Mouse (Mus musculus) intestine, embryonic 16.5 days (tissue): ENCODE measurements at regions not wholly inside any gene's neighbourhood (a gene's known extent, or its start where the extent isn't known, plus 50 kb on each side); places are given as distances from the start of the nearest gene placed in this dataset.

Source experiments
- ATAC-seq: fragments of 200-750 bp; cut with Nextera tagmentation; 2 replicates; pipeline ENCODE4 v1.8.0; 2017; ENCODE audit warnings: moderate TSS enrichment, moderate library complexity
- H3K27ac ChIP-seq: fragments of 300-500 bp; sonication (generic); 2 replicates; pipeline ENCODE4 v1.5.1; 2014; ENCODE audit warnings: mild to moderate bottlenecking, low read length
- H3K27me3 ChIP-seq: fragments of 300-500 bp; sonication (generic); replicated peaks from 2 replicates; pipeline ENCODE4 v1.6.1; 2014; ENCODE audit warnings: low read length, control low read depth, mixed read lengths; ENCODE audit not compliant: control insufficient read depth, insufficient read depth
- H3K36me3 ChIP-seq: fragments of 300-500 bp; sonication (generic); 2 replicates; pipeline ENCODE4 v1.6.1; 2014; ENCODE audit warnings: low read length, control low read depth; ENCODE audit not compliant: control insufficient read depth, insufficient read depth
- H3K4me1 ChIP-seq: fragments of 300-500 bp; sonication (generic); 2 replicates; pipeline ENCODE4 v1.6.1; 2014; ENCODE audit warnings: low read length, control low read depth, mixed read lengths; ENCODE audit not compliant: control insufficient read depth, insufficient read depth
- H3K4me2 ChIP-seq: fragments of 300-500 bp; sonication (generic); 2 replicates; pipeline ENCODE4 v1.6.1; 2014; ENCODE audit warnings: low read depth, low read length, control low read depth
- H3K4me3 ChIP-seq: fragments of 300-500 bp; sonication (generic); 2 replicates; pipeline ENCODE4 v1.5.1; 2014; ENCODE audit warnings: mild to moderate bottlenecking, low read length
- H3K9ac ChIP-seq: fragments of 300-500 bp; sonication (generic); 2 replicates; pipeline ENCODE4 v1.6.1; 2014; ENCODE audit warnings: low read depth, low read length
- H3K9me3 ChIP-seq: fragments of 300-500 bp; sonication (generic); 2 replicates; pipeline ENCODE4 v1.6.1; 2016; ENCODE audit warnings: low read length, control low read depth; ENCODE audit not compliant: control insufficient read depth
- WGBS: fragments of 180-500 bp; shearing (Covaris S2); extraction: QIAGEN DNeasy Blood & Tissue Kit; methylation state at CpG from one replicate; pipeline ENCODE4 v1.1.7; 2014; 5-methylcytosine and 5-hydroxymethylcytosine counted together

GRCm38 (mm10) chr4:114665684-114666083 is 155.8 kb upstream of the Gm12830 start:
- peak overlapping the region; percentile 30 for H3K4me3 ChIP-seq
- peaks cover 12% of the 10 kb centered on the region for H3K4me1 ChIP-seq
- no peak overlapping the region for H3K27ac ChIP-seq
- 2% methylated on average over 14 of the region's 14 CpGs for WGBS
- H3K27me3 ChIP-seq = peaks cover 18% of the 10 kb centered on the region
- H3K9me3 ChIP-seq = no peaks in the 10 kb centered on the region
- ATAC-seq = peak; percentile 77
- H3K4me2 ChIP-seq = peak overlapping the region; percentile 53
- H3K36me3 ChIP-seq = no peaks in the 10 kb centered on the region
- H3K9ac ChIP-seq = peak overlapping the region; percentile 48; the same call in 1 of the 2 replicates

- no peaks in the 10 kb centered on the region for H3K9me3 ChIP-seq
- peaks cover 12% of the 10 kb centered on the region for H3K4me1 ChIP-seq
- H3K4me3 ChIP-seq = peak overlapping the region; percentile 31
- no peak overlapping the region for H3K27ac ChIP-seq
- WGBS = 10% methylated on average over 41 of the region's 41 CpGs
- peak; percentile 68 for ATAC-seq
- peak overlapping the region; percentile 25; the same call in 1 of the 2 replicates for H3K9ac ChIP-seq
- H3K36me3 ChIP-seq = no peaks in the 10 kb centered on the region
- peaks cover 18% of the 10 kb centered on the region for H3K27me3 ChIP-seq
- peak overlapping the region; percentile 53 for H3K4me2 ChIP-seq
These were observed 155.1 kb upstream of the Gm12830 start for GRCm38 (mm10) chr4:114666238-114666978.

DNA sequence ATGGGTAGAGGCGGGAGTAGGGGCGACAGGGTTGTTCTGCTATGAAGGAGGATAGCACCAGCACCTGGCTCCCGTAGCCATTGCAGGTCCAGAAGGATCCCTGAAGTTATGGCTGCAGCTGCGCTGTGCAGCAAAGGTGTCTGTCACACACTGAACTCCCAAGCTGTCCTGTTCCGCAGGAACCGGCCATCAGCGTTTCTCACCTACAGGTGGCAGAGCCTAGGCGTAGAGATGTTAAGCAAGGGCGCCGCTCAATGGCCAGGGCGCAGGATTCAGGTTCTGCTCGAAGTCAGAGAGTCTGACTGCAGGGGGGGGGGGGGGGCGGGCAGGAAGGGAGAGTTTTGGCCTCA is 154.6 kb upstream of the Gm12830 start:
- no peak overlapping the region for H3K27ac ChIP-seq
- 19% methylated on average over 12 of the region's 13 CpGs for WGBS
- H3K4me3 ChIP-seq = peak overlapping the region; percentile 31
- H3K27me3 ChIP-seq = peaks cover 18% of the 10 kb centered on the region
- peak overlapping the region; percentile 53 for H3K4me2 ChIP-seq
- no peaks in the 10 kb centered on the region for H3K9me3 ChIP-seq
- ATAC-seq = peak; percentile 29
- no peaks in the 10 kb centered on the region for H3K36me3 ChIP-seq
- peaks cover 12% of the 10 kb centered on the region for H3K4me1 ChIP-seq
- 0 out of 2 replicates have a peak overlapping the region, but pooled peaks have one; percentile 25 for H3K9ac ChIP-seq

DNA sequence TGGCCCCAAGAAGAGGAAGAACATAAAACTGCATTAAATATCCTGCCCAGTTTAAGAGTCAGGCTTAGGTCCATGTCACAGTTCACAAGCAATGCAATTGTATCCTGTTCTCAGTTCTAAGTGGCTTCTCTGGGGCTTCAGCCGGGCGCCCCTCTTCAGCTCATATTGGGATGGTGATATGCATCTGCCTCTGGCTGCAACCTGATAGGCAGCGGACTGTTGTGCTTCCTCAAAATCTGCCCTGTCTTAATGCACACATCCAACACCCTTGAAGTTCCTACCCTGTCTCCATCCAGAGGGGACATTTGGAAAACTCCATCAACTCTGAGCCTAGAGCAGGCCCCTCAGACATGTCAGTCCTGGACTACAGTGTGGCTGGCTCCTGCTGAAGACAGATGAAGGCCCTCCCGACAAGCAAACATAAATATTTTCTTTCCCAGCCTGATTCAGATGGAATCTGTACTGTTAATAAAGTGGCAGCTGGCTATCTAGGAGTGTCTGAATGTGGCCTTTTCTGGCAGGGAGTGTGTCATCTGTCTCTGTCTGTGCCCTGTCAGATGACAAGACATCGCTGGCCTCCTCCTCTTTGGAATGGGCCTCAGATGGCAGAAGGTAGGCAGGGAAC is 149.3 kb upstream of the Gm12830 start:
- WGBS = 67% methylated on average over 5 of the region's 5 CpGs
- H3K4me3 ChIP-seq = no peak overlapping the region
- H3K27ac ChIP-seq = no peak overlapping the region
- no peak for ATAC-seq
- peaks cover 3% of the 10 kb centered on the region for H3K27me3 ChIP-seq
- no peaks in the 10 kb centered on the region for H3K36me3 ChIP-seq
- no peak overlapping the region for H3K4me2 ChIP-seq
- H3K9ac ChIP-seq = no peak overlapping the region
- H3K4me1 ChIP-seq = peaks cover under 1% of the 10 kb centered on the region; the same call in 1 of the 2 replicates
- H3K9me3 ChIP-seq = no peaks in the 10 kb centered on the region

DNA sequence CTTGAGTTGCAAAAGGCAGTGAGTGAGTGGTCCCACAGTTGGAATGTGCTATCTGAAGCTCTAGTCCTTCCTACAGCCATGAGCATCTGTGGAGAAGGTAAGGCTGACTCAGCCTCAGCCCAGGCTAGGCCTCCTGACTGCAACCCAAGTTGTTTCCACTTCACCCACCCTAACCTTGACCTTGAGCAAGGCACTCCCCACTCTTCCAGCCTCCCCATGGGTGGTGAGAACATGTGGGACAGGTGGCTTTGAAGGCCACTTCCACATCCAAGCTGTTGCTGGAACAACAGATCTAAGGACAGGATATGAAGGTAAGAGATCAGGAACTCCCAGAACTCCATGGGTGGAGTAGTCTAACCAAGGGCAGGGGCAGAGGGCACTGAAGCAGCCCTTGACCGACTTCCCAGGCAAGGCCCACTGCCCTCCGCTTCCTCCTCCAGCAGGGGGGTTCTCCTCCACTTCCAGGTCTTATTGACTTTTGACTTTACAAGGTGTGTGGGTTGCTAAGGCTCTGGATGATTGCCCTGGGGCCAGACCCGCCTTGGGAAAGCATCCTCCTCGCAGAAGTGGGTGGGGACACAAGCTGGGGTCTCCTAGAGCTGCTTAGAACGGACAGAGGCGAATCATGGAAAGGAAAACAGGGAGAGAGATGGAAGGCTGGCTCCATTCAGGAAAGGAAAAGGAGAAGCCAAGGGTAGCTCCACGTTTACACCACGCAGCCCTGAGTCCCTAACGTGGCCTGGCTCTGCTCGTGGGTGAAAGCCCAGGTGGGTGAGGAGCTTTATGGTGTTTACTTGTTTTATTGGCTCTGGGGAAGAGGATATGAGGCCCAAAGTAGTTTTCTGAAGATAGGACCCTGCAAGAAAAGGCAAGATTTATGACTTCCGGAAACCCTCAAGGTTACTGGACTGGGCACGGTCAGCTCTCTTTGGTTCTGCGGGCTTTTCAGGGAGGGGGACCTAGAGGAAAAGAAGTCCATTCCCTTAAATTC is 144.3 kb upstream of the Gm12830 start:
- H3K36me3 ChIP-seq = no peaks in the 10 kb centered on the region

DNA sequence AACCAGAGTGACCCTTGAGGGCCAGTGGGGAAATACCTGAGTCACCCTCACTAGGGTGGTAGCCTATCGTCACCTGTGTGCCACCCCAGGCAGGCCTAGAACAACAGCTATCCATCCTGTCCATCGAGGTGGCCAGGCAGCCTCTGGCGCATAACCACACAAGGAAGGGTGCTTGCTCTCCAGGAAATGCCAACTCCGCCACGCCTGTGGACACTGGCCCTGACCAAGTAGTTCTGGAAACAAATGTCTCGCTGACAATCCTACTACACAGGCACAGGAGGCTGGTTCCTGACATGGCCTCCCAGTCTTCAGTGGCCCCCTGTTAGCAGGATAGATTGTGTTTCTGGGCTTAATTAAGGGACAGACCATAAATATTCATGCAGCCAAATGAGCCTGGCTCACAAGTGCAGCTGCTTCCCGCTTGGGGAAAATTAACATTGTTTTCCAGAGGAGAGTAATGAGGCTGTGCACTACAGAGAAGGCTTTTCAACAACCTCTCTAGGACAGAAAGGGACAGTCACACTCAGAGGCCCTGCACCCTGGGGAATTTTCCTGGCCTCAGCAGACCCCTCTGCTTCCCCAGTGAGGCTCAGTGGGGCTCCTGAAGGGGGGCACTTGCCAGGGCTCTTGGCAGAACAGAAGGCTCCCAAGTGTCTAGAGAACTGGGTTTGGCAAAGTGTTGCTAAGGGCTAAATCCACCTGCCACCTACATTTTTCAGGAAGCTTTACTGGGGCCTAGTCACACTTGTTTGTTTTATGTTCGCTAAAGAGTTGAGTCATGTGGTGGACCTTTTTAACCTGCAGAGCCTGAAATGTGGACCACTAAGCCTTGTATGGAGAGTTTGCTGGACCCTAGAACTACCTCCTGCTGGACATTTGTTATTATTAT is 143.2 kb upstream of the Gm12830 start:
- H3K4me1 ChIP-seq = peaks cover 10% of the 10 kb centered on the region
- H3K27me3 ChIP-seq = no peaks in the 10 kb centered on the region
- WGBS = 57% methylated on average over 8 of the region's 8 CpGs
- H3K4me3 ChIP-seq = no peak overlapping the region
- H3K36me3 ChIP-seq = no peaks in the 10 kb centered on the region
- peak; percentile 22 for ATAC-seq
- H3K9me3 ChIP-seq = no peaks in the 10 kb centered on the region
- H3K27ac ChIP-seq = peak overlapping the region; percentile 44; the same call in 1 of the 2 replicates
- H3K9ac ChIP-seq = no peak overlapping the region
- no peak overlapping the region for H3K4me2 ChIP-seq

More for the DNA sequence above, 144.3 kb upstream of the Gm12830 start:
- ATAC-seq = peak; percentile 82
- 44% methylated on average over 13 of the region's 13 CpGs for WGBS
- H3K9me3 ChIP-seq = no peaks in the 10 kb centered on the region
- peaks cover 10% of the 10 kb centered on the region for H3K4me1 ChIP-seq
- H3K4me2 ChIP-seq = no peak overlapping the region
- H3K4me3 ChIP-seq = no peak overlapping the region
- H3K27me3 ChIP-seq = no peaks in the 10 kb centered on the region
- peak overlapping the region; percentile 47; the same call in 1 of the 2 replicates for H3K27ac ChIP-seq
- no peak overlapping the region for H3K9ac ChIP-seq

DNA sequence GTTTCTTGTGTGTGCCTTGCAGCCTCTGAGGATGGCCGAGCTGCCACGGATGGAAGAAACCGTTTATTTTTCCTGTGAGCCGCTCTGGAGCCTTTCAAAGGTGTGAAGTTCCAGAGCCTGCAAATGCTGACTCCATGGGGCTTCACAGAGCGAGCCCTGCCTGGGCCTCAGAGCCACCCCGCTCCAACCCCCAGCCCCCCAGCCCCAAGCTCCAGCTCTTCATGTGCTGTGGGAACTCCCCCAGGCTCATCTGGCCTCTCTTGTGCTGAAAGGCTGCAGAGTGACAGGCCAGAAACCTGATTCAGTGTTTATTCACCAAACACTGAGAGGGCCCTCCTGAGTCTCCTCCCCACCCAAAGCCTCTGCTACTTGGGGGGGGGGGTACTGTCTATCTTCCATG is 141.2 kb upstream of the Gm12830 start:
- no peak for ATAC-seq
- H3K27ac ChIP-seq = no peak overlapping the region
- H3K9ac ChIP-seq = no peak overlapping the region
- H3K4me1 ChIP-seq = peaks cover 10% of the 10 kb centered on the region
- no peaks in the 10 kb centered on the region for H3K9me3 ChIP-seq
- H3K4me2 ChIP-seq = no peak overlapping the region
- no peak overlapping the region for H3K4me3 ChIP-seq
- no peaks in the 10 kb centered on the region for H3K36me3 ChIP-seq
- H3K27me3 ChIP-seq = no peaks in the 10 kb centered on the region
- 36% methylated on average over 6 of the region's 6 CpGs for WGBS

GRCm38 (mm10) chr4:114682955-114683354 is 138.6 kb upstream of the Gm12830 start:
- WGBS = 59% methylated on average over 7 of the region's 7 CpGs
- Histone ChIP-seq H3K27ac (no peak overlapping the region), H3K36me3 (no peaks in the 10 kb centered on the region), H3K9ac (no peak overlapping the region), H3K4me3 (no peak overlapping the region), H3K4me1 (peaks cover 5% of the 10 kb centered on the region), H3K4me2 (no peak overlapping the region), H3K9me3 (no peaks in the 10 kb centered on the region), H3K27me3 (no peaks in the 10 kb centered on the region)
- ATAC-seq = no peak
